Mouse (Mus musculus): ENCODE data around the gene Gm45713. TPM values are rescaled to one million over a fixed set of nuclear protein-coding genes. Genes with fewer than 3 reads are reported as not detected.
"Not testable (repeated sequence)": the region's sequence is repeated elsewhere in the genome, so short reads cannot be mapped to it uniquely, and the experiment has no call there.

Gm45713 gene
- polyA plus RNA-seq, 1 experiment, result 2.1 TPM

DNA sequence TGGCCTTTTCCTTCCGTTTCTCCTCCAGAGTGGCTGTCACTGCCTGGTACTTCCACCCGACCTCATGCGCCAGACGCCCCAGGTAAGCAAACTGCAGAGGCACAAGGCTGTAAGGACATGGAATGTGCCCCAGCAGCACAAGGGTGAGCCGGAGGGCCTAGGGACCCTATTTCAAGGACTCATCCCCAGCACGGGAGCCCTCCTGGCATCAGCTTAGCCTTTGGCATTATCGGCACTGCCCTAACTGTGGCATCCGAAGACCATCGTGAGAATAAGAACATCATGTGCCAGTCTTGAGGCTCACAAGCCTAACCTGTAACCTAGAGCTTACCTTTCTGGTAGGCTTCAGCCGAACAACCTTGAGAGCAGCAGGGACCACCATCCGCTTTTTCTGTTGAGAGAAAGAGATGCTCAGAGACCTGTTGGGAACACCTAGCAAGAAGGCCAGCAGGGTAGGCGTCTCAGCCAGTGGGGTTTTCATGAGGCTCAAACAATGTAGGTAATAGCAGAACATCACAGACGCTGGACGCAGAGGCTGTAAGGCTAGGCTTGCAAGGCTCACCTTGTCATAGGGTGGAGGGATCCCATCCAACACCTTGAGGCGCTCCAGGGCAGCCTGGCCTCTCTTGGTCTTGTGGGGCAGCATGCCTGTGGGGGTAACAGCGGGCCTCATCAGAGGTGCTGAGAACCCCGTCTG is 9.7 kb downstream of the Gm45713 start:
- Histone ChIP-seq H3K4me3 (replicated peaks) (peak overlapping the region; percentile 98), H3K36me3 (replicated peaks; ENCODE audit: low read length) (peaks cover 61% of the 10 kb centered on the region), H3K9me3 (no peaks in the 10 kb centered on the region), H3K4me1 (peaks cover 76% of the 10 kb centered on the region), H3K27me3 (replicated peaks) (no peaks in the 10 kb centered on the region)
- no peak for TF ChIP-seq FLI1 (IDR thresholded peaks at IDR 0.05; ENCODE audit: low read length)
- no peak for TF ChIP-seq GATA1 (IDR thresholded peaks at IDR 0.05; ENCODE audit: borderline replicate concordance, low read length)

DNA sequence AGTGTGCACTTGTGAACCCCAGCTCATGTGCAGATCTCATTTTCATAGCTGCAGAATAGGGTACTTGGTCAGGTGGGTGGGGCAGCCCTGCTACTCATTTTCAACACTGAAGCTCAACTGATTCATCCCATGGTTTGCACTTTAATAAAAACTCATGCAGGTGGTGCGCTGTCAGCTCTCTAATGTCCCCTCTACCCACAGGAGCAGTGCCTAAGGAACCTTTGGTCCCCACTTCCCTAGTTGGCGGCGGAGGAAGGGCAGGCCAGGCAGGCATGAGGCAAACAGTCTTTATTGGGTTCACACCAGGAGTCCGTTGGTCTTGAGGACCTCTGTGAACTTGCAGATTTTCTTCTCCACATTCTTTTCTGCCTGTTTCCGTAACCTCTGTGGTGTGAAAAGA is 10.4 kb downstream of the Gm45713 start:
- not testable (repeated sequence) for H3K4me3 ChIP-seq (replicated peaks); H3K9me3 ChIP-seq; H3K27me3 ChIP-seq (replicated peaks)
- H3K36me3 ChIP-seq (replicated peaks; ENCODE audit: low read length), result peaks cover 62% of the 10 kb centered on the region
- peaks cover 77% of the 10 kb centered on the region for H3K4me1 ChIP-seq

DNA sequence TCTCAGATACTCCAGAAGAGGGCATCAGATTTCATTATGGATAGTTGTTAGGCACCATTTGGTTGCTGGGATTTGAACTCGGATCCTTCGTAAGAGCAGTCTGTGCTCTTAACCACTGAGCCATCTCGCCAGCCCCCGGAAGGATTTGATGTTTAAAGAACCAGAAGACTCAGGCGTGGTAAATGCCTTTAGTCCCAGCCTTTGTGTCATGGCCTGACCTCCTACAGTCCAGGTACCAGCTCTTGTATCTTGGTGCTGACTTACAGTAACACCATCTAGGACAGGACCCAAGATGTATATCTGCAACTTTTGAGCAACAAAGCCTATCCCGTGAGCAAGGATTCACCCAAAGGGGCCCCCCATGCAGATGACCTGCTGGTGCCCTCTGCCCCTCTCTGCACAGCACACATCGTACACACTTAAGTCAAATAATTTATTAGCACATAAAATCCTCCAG is 10.9 kb downstream of the Gm45713 start:
- Histone ChIP-seq H3K9me3 (no peaks in the 10 kb centered on the region), H3K36me3 (replicated peaks; ENCODE audit: low read length) (peaks cover 64% of the 10 kb centered on the region), H3K4me3 (replicated peaks) (no peak overlapping the region), H3K4me1 (peaks cover 79% of the 10 kb centered on the region), H3K27me3 (replicated peaks) (no peaks in the 10 kb centered on the region)
- no peak for TF ChIP-seq FLI1 (IDR thresholded peaks at IDR 0.05; ENCODE audit: low read length)
- no peak for TF ChIP-seq GATA1 (IDR thresholded peaks at IDR 0.05; ENCODE audit: borderline replicate concordance, low read length)

DNA sequence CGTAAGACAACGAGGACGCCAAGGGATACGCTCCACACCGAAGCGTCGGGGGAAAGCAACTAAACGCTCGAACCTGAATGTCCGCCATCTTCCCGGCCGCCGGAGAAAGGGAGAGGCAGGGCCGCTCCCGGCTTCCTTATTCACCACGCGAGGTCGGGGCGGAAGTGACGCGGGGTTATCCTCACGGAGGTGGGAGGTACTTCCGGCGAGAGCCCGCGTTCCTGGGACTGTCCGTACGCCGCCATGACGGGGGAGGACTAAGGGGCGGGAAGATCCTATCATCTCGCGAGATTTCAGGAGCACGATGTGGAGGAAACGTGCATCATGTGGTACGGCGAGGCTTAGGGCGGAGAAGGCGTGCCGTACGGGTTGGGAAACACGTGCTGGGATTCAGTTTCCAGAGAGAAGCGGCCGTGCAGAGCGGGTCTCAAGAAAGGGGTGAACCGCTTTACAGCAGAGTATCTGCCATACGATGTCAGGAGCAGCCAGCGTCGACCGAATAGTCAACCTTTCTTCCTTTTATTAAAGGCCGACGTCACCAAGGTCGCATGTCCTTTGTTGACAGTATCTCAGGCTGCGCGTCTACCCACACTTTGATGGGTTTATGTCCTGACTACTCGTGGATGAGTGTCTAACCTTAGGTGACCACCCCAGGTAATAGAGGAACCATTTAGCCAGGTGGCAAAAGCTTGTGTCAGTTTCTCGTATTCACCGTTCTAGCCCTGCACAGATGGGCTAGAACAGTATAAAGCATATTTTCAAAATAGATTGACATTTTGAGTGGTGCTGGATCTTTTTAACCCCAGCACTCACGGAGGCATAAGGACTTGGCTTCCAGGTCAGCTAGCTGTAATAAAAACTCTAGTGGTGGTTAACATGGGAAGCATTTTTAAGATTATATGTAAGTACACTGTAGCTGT is 11.5 kb downstream of the Gm45713 start, which contains the start of gene Rps11:
Gene Rps11, minus strand, starts transcription at position 216 of the 920 bp plus-strand sequence.
- H3K4me3 ChIP-seq (replicated peaks), result peak within 1 kb of the TSS; percentile 99
- H3K36me3 ChIP-seq (replicated peaks; ENCODE audit: low read length), result peaks cover 69% of the 10 kb centered on the region
- no peaks in the 10 kb centered on the region for H3K27me3 ChIP-seq (replicated peaks)
- H3K4me1 ChIP-seq, result peaks cover 78% of the 10 kb centered on the region
- TF ChIP-seq FLI1 (IDR thresholded peaks at IDR 0.05; ENCODE audit: low read length) (peak; percentile 95), GATA1 (IDR thresholded peaks at IDR 0.05; ENCODE audit: borderline replicate concordance, low read length) (0 out of 3 replicates have a peak, but pooled peaks have one; percentile 27)
- H3K9me3 ChIP-seq, result no peaks in the 10 kb centered on the region

DNA sequence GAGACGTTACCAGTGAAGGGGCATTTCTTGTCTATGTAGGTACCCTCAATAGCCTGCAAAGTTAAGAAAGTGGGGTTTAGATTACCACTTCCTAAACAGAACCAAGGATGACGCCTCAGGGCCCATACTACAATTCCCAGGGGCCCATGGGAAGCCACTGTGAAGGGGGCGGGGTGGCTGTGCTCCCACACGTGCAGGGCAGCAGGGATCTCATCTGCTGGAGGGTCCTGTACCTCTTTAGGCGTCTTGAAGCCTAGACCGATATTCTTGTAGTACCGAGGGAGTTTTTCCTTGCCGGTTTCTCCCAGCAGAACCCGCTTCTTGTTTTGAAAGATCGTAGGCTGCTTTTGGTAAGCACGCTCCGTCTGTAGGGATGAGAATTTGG is 12.9 kb downstream of the Gm45713 start:
- TF ChIP-seq FLI1 (IDR thresholded peaks at IDR 0.05; ENCODE audit: low read length) (no peak), GATA1 (IDR thresholded peaks at IDR 0.05; ENCODE audit: borderline replicate concordance, low read length) (no peak)
- Histone ChIP-seq H3K36me3 (replicated peaks; ENCODE audit: low read length) (peaks cover 77% of the 10 kb centered on the region), H3K4me1 (peaks cover 78% of the 10 kb centered on the region), H3K4me3 (replicated peaks) (peak overlapping the region; percentile 99), H3K27me3 (replicated peaks) (no peaks in the 10 kb centered on the region), H3K9me3 (no peaks in the 10 kb centered on the region)

DNA sequence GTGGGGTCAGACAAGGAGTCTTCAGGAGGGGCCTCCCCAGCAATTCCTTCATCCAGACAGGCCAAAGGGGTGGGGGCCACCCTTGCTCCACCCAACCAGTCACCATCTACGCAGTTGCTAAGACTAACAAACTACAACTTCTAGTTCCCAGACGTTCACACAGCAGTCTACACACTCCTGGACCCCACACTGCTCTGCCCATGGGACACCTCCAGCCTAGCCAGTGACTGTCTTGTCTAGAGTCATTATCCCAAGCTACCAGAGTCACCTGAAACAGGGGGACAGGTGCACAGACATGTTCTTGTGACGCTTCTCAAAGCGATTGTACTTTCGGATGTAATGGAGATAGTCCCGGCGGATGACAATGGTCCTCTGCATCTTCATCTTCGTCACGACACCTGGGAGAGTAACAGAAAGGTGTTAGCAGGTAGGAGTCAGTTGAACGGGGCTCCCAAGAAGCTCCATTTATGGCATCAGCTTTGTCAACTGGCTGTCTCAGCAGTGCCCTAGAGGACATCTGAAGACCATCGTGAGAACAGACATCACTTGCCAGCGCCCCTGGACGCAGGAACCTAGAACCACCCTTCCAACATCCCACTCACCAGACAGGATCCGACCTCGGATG is 13.4 kb downstream of the Gm45713 start:
- Histone ChIP-seq H3K4me3 (replicated peaks) (peak overlapping the region; percentile 99), H3K4me1 (peaks cover 81% of the 10 kb centered on the region), H3K27me3 (replicated peaks) (no peaks in the 10 kb centered on the region), H3K36me3 (replicated peaks; ENCODE audit: low read length) (peaks cover 82% of the 10 kb centered on the region), H3K9me3 (no peaks in the 10 kb centered on the region)
- no peak for TF ChIP-seq GATA1 (IDR thresholded peaks at IDR 0.05; ENCODE audit: borderline replicate concordance, low read length)
- no peak for TF ChIP-seq FLI1 (IDR thresholded peaks at IDR 0.05; ENCODE audit: low read length)

DNA sequence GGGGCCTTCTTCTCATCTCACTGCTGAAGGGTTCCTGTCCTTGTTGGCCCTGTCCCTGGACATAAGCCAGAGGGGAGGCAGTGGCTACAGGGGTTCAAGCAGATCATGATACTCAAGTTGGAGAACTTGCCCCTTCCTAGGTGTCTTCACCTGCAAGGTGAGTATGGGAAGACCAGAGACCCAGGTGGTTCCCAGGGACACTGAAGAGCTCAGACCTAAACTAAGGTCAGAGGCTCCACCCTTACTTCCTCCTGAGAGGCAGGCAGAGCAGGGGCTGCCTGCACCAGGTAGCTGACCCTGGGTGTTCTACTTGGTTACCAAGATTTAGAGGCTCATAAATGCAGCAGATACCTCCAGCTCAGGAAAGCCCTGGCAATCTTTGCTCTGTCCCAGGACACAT is 14.1 kb downstream of the Gm45713 start:
- peaks cover 77% of the 10 kb centered on the region for H3K36me3 ChIP-seq (replicated peaks; ENCODE audit: low read length)
- TF ChIP-seq GATA1 (IDR thresholded peaks at IDR 0.05; ENCODE audit: borderline replicate concordance, low read length) (no peak), FLI1 (IDR thresholded peaks at IDR 0.05; ENCODE audit: low read length) (no peak)
- no peaks in the 10 kb centered on the region for H3K27me3 ChIP-seq (replicated peaks)
- peak overlapping the region; percentile 73 for H3K4me3 ChIP-seq (replicated peaks)
- H3K4me1 ChIP-seq, result peaks cover 77% of the 10 kb centered on the region
- H3K9me3 ChIP-seq, result no peaks in the 10 kb centered on the region

DNA sequence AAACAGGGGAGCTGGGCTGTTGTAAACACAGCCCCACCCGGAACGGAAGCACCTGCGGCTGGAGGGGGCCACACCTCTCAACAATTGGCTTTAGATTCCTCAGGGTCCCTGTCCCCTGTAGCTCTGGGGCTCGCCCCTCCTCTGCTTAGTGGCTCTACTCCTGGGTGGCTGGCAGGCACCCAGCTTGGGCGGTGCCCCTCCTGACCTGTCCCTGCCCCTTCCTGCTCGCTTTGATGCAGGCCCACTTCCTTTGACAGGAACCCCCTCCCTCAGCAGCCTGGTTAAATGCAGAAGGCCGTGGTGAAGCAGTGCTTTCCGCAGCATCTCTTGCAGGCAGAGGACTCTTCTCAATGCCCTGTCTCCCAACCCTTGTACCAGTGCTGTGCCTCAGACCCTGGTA is 14.6 kb downstream of the Gm45713 start:
- Histone ChIP-seq H3K27me3 (replicated peaks) (no peaks in the 10 kb centered on the region), H3K36me3 (replicated peaks; ENCODE audit: low read length) (peaks cover 72% of the 10 kb centered on the region), H3K4me1 (peaks cover 71% of the 10 kb centered on the region), H3K9me3 (no peaks in the 10 kb centered on the region), H3K4me3 (replicated peaks) (peak overlapping the region; percentile 73)
- no peak for TF ChIP-seq FLI1 (IDR thresholded peaks at IDR 0.05; ENCODE audit: low read length)
- TF ChIP-seq GATA1 (IDR thresholded peaks at IDR 0.05; ENCODE audit: borderline replicate concordance, low read length), result no peak

DNA sequence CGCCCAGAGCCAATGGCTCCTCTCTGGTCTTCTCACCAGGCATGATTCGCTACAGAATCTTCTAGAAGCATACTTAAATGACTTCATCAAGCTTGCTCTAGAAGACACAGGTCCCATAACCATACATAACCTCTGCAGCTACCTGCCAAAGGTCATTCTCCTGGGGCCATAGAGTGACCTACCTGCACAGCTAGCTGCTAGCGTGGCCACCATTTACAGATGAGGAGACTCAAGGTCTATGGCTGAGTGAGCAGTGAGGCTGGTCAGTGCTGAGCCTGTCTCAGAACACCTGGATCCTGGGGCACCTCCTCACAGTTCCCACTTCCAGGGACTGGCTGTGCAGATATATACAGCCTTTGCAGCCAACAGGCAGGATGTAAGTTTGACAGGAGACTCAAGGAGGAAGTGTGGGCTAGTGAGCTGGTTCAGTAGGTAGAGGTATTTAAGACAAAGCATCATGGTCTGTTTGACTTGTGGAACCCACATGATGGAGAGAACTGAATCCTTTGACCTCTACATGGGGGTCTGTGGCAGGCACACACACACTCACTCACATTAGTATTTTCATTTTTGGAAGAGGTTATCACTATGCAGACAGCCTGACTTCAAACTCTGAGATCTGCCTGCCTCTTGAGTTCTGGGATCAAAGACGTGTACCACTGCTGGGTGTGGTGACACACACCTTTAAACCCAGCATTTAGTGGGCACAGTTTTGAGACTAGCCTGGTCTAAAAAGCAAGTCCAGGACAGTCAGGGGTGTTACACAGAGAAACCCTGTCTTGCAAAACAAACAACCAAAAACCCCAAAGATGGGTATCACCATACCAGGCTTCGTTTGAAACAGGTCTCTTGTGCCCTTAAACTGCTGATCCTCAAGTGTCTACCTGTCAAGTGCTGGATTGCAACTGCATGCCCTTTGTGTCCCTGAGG is 16.0 kb downstream of the Gm45713 start:
- H3K4me1 ChIP-seq, result peaks cover 64% of the 10 kb centered on the region
- TF ChIP-seq GATA1 (IDR thresholded peaks at IDR 0.05; ENCODE audit: borderline replicate concordance, low read length) (no peak), FLI1 (IDR thresholded peaks at IDR 0.05; ENCODE audit: low read length) (no peak)
- no peaks in the 10 kb centered on the region for H3K9me3 ChIP-seq
- no peaks in the 10 kb centered on the region for H3K27me3 ChIP-seq (replicated peaks)
- H3K36me3 ChIP-seq (replicated peaks; ENCODE audit: low read length), result peaks cover 58% of the 10 kb centered on the region
- H3K4me3 ChIP-seq (replicated peaks), result no peak overlapping the region

All from megakaryocyte, embryonic 14.5 days (primary cell).